Mouse (Mus musculus): ENCODE results near the gene Aurkb.

GRCm38 (mm10) chr11:69038173-69038572, 7.3 kb upstream of the Aurkb start:
- no peak for TF ChIP-seq CTCF (IDR thresholded peaks at IDR 0.05; ENCODE audit: borderline replicate concordance, insufficient read depth, low read length)
- TF ChIP-seq POLR2A (IDR thresholded peaks at IDR 0.05; ENCODE audit: low read depth, low read length) = no peak

Measured in embryonic fibroblast, embryonic 13.5 days (primary cell).